Mouse (Mus musculus) heart, embryonic 11.5 days (tissue): Measurements from ENCODE around the gene Hip1r. TPM values are rescaled to one million over a fixed set of nuclear protein-coding genes. Genes with fewer than 3 reads are reported as not detected.

Experiments
- ATAC-seq: fragments of 200-750 bp; cut with Nextera tagmentation; replicated peaks from 2 replicates; pipeline ENCODE4 v1.8.0; 2017; ENCODE audit warnings: moderate library complexity; ENCODE audit not compliant: insufficient number of reproducible peaks, low FRiP score, low TSS enrichment
- H3K27ac ChIP-seq: fragments of 300-500 bp; sonication (generic); 2 replicates; pipeline ENCODE4 v1.5.1; 2014; ENCODE audit warnings: mild to moderate bottlenecking, low read depth, low read length
- H3K27me3 ChIP-seq: fragments of 300-500 bp; sonication (generic); 2 replicates; pipeline ENCODE4 v1.6.1; 2014; ENCODE audit warnings: mild to moderate bottlenecking, low read length, mixed read lengths; ENCODE audit not compliant: control insufficient read depth, insufficient read depth
- H3K36me3 ChIP-seq: fragments of 300-500 bp; sonication (generic); 2 replicates; pipeline ENCODE4 v1.6.1; 2014; ENCODE audit warnings: mild to moderate bottlenecking, low read length, moderate library complexity, mixed read lengths; ENCODE audit not compliant: control insufficient read depth, insufficient read depth
- H3K4me1 ChIP-seq: fragments of 300-500 bp; sonication (generic); 2 replicates; pipeline ENCODE4 v1.6.1; 2014; ENCODE audit warnings: low read length; ENCODE audit not compliant: control insufficient read depth, insufficient read depth
- H3K4me2 ChIP-seq: fragments of 300-500 bp; sonication (generic); 2 replicates; pipeline ENCODE4 v1.6.1; 2014; ENCODE audit warnings: mild to moderate bottlenecking, moderate library complexity
- H3K4me3 ChIP-seq: fragments of 300-500 bp; sonication (generic); 2 replicates; pipeline ENCODE4 v1.5.1; 2014; ENCODE audit warnings: low read depth, low read length
- H3K9ac ChIP-seq: fragments of 300-500 bp; sonication (generic); 2 replicates; pipeline ENCODE4 v1.6.1; 2014; ENCODE audit warnings: mild to moderate bottlenecking, low read depth, low read length, moderate library complexity
- H3K9me3 ChIP-seq: fragments of 300-500 bp; sonication (generic); replicated peaks from 2 replicates; pipeline ENCODE4 v1.6.1; 2016; ENCODE audit warnings: low read length; ENCODE audit not compliant: control insufficient read depth
- WGBS: fragments of 180-500 bp; shearing (Covaris S2); extraction: QIAGEN DNeasy Blood & Tissue Kit; methylation state at CpG from one replicate; pipeline ENCODE4 v1.1.7; 2014; ENCODE audit not compliant: insufficient replicate concordance; 5-methylcytosine and 5-hydroxymethylcytosine counted together
- polyA plus RNA-seq: library from polyadenylated mRNA; unstranded; fragments of >200 nt; fragmentation: Nextera tagmentation; extraction: Ambion mirVana; gene quantifications from 2 replicates; pipeline ENCODE4 v1.2.1, GENCODE M21; 2014

The Hip1r gene
- polyA plus RNA-seq, 1 experiment from 2014 or later, result 2.7 TPM

DNA sequence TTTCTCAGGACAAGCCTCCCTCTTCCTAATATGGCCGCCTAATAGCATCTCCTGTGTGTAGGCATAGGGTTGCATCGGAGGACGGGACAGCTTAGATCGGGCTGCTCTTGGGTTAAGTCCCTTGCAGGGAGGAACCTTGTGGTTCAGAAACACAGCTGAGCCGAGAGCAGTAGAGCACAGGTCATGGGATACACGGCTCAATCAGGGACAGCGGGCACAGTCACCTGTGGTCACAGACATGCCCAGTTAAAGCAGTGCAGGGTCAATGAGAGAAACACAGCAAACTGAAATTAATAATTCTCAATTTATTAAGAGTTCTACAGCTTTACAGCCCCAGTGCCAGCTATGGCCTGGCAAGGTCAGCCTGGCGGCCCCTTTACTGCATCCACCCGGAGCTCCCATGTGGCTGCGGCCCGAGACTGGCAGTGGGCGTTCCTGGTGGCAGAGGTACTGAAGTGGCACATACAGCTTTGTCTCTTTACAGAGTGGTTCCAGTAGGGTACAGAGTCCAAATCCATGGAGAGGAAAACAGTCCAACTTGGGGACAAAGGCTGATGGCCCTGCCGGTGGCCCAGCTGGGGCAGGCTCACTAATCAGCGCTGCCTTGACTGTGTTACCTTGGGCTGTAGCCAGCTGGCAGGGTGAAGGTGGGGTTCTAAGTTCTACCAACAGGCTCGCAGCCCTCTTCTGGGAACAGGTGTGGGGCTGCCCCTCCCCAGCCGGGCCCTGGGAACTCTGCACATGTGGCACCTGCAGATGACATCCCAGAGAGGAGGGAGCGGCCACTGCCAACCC, 31.1 kb downstream of the Hip1r start:
- Histone ChIP-seq H3K27me3 (no peaks in the 10 kb centered on the region), H3K9ac (no peak overlapping the region), H3K4me1 (peaks cover 9% of the 10 kb centered on the region), H3K36me3 (peaks cover 28% of the 10 kb centered on the region), H3K4me2 (no peak overlapping the region), H3K27ac (no peak overlapping the region), H3K4me3 (no peak overlapping the region), H3K9me3 (no peaks in the 10 kb centered on the region)
- no peak for ATAC-seq
- WGBS, result 90% methylated on average over 17 of the region's 17 CpGs

DNA sequence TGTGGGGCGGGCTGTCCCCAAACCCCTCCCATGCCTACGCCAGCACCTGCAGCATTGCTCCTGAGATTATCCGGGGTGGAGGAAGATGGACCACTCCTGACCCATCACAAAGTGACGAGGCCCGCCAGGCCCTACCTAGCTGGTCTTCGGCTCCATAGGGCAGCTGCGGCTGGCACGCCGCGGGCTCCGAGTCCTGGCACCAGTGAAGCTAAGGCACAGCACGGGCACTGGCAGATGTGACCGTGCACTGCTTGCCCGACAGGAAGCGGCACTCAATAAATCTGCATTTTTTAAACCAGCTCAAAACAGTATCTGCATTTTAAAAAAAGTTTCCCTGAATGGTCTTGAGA, 31.7 kb downstream of the Hip1r start:
- Histone ChIP-seq H3K4me2 (no peak overlapping the region), H3K9ac (no peak overlapping the region), H3K27ac (no peak overlapping the region), H3K9me3 (no peaks in the 10 kb centered on the region), H3K36me3 (peaks cover 28% of the 10 kb centered on the region), H3K4me1 (peaks cover 15% of the 10 kb centered on the region), H3K27me3 (no peaks in the 10 kb centered on the region), H3K4me3 (no peak overlapping the region)
- ATAC-seq, result no peak
- 92% methylated on average over 15 of the region's 15 CpGs for WGBS

DNA sequence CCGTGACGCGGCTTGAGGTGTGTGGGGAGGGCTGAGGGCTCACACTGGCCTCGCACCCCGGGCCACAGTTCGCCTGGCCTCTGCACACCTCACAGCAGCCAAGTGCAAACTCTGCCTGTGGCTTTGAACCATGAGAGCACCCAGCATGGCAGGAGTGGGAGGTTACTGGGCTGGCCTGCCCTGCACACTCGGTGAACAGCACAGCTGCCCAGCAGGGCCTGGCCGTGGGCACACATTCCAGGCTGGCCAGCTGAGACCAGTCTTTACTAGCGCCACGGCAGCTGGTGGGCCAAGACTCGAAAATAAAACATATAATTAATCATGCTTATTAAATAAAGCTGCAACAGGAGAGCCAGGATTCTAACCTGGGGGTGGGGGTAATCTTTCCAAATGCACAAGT, 32.2 kb downstream of the Hip1r start:
- 86% methylated on average over 11 of the region's 11 CpGs for WGBS
- H3K4me3 ChIP-seq, result no peak overlapping the region
- H3K4me1 ChIP-seq, result peaks cover 19% of the 10 kb centered on the region
- ATAC-seq, result no peak
- peaks cover 28% of the 10 kb centered on the region for H3K36me3 ChIP-seq
- H3K27me3 ChIP-seq, result no peaks in the 10 kb centered on the region
- H3K9ac ChIP-seq, result no peak overlapping the region
- H3K27ac ChIP-seq, result no peak overlapping the region
- H3K4me2 ChIP-seq, result no peak overlapping the region
- H3K9me3 ChIP-seq, result no peaks in the 10 kb centered on the region

DNA sequence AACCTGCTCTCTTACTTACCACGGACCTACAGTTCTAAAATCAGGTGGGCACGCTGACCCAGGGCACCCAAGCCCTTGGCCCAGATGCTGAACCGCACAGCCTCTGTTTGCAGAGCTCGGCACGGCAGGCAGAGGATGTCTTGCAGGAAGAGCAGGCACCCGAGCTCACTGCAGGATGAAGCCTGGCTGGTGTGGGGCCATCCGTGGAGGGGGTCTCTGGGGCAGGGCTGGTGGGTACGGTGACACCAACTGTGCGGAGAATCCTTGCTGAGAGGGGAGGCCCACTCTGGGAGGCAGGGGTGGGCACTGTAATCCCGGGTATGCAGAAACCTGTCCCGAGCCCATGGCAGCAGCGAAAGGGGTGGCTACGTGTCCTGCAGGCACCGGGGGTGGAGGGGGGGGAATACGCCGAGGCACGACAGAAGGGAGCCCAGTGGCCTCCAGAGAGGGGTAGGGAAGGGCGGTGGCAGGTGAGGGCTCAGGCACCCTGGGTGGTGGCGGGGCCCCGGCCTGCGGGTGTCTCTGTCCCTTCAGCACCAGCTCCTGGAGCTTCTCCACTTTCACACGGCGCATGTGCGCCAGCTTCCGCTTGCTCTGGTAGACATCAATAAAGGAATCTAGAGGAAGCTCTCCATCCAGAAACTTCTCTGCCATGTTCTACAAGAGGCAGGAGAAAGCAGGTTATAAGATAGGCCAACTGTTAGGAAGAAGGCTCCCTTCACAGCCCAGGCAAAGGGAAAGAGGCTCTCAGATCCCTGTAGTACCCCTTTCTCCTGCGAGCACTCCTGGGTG, 32.9 kb downstream of the Hip1r start:
- no peak for ATAC-seq

DNA sequence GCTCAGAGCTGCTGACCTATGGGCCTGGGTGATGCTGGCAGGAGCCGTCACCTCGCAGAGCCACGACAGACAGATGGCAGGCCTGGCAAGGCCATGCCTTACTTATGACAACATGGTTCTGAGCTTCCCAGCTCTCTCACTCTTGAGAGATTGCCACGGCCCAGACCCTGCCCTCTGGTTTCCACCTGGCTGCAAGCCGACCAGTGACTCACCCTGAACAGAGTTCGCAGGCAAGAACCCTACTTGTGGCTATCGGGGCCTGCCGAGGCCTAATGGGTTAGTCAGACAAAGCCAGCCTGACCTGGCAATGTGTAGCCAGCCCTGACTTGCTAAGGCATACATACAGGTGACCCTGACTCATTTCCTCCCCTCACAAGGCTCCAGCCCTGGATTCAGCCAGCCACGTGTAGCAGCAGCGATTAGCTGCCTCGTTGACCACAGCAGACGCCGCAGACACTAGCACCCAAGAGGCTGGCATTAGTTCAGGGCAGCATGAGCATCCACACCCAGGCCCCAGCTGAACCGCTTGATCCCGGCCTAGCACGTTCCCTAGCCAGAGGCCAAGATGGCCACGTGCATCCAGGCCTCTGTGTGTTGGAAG, 33.6 kb downstream of the Hip1r start:
- WGBS, result 87% methylated on average over 17 of the region's 17 CpGs
- H3K27me3 ChIP-seq, result no peaks in the 10 kb centered on the region
- no peak overlapping the region for H3K9ac ChIP-seq
- H3K4me2 ChIP-seq, result no peak overlapping the region
- H3K9me3 ChIP-seq, result no peaks in the 10 kb centered on the region
- H3K4me3 ChIP-seq, result no peak overlapping the region
- no peak for ATAC-seq
- no peak overlapping the region for H3K27ac ChIP-seq
- H3K4me1 ChIP-seq, result peaks cover 30% of the 10 kb centered on the region
- H3K36me3 ChIP-seq, result peaks cover 28% of the 10 kb centered on the region

More for the DNA sequence above, 32.9 kb downstream of the Hip1r start:
- Histone ChIP-seq H3K4me2 (no peak overlapping the region), H3K36me3 (peaks cover 28% of the 10 kb centered on the region), H3K4me3 (no peak overlapping the region), H3K27ac (no peak overlapping the region), H3K9ac (no peak overlapping the region), H3K27me3 (no peaks in the 10 kb centered on the region), H3K4me1 (peaks cover 23% of the 10 kb centered on the region), H3K9me3 (no peaks in the 10 kb centered on the region)
- 89% methylated on average over 26 of the region's 26 CpGs for WGBS

DNA sequence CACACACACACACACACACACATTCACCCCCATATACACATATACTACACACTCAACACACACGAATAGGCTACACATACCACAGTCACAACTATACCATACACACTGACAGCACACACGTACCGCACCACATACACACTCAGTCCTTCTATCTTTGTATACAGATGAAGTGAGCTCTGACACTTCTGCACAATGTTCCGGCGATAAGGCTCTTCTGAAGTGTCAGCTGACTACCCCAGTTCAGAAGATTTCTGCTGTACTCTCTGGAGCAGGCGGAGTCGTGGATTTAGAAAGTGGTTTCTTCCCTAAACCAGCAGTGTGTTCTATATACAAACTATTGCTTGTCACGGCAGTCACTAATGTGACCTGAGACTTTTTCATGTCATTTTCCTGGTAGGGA, 36.6 kb downstream of the Hip1r start:
- Histone ChIP-seq H3K4me2 (peak overlapping the region; percentile 54), H3K4me1 (peaks cover 55% of the 10 kb centered on the region), H3K27ac (peak overlapping the region; percentile 82), H3K36me3 (peaks cover 24% of the 10 kb centered on the region), H3K27me3 (no peaks in the 10 kb centered on the region), H3K9me3 (no peaks in the 10 kb centered on the region), H3K4me3 (no peak overlapping the region), H3K9ac (no peak overlapping the region)
- 0 out of 2 replicates have a peak, but pooled peaks have one; percentile 15 for ATAC-seq
- WGBS, result 48% methylated on average over 8 of the region's 8 CpGs

DNA sequence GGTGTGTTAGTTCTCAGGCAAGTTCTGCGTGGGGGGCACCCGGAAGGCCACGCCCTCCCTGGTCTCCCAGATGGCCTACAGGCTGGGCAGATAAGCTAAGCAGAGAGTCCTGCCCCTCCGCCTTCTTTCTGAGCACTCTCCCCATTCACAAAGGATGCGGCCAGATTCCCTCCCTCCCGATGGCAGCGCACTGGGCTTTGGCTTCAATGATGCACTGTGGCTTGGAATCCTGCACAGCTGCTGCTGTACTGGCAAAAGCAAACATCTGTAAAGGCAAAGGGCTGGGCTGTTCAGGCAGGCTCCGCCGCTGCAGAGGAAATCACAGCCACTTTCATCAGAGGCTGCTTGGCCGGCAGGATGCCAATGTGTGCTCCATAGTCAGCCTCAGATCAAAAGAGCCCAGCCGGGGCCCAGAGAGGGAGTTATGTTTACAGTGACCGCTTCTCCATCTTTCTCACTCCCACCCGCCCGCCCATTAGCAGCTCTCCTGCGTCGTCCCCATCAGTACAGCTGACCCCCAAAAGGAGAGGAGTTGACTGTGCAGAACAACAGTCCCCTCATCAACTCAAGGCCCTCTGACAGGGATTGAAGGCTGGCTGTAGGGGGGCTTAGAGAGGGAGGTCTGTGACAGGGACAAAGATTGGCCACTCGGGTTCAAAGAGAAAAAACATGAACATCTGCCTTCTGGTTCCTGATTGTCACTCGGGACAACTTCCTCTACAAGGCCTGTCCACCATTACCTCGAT, 37.7 kb downstream of the Hip1r start:
- H3K9ac ChIP-seq, result peak overlapping the region; percentile 47; the same call in 1 of the 2 replicates
- H3K27me3 ChIP-seq, result no peaks in the 10 kb centered on the region
- H3K36me3 ChIP-seq, result peaks cover 17% of the 10 kb centered on the region
- peak overlapping the region; percentile 54 for H3K4me2 ChIP-seq
- H3K9me3 ChIP-seq, result no peaks in the 10 kb centered on the region
- H3K4me1 ChIP-seq, result peaks cover 64% of the 10 kb centered on the region
- peak overlapping the region; percentile 82 for H3K27ac ChIP-seq
- 0 out of 2 replicates have a peak overlapping the region, but pooled peaks have one; percentile 6 for H3K4me3 ChIP-seq
- ATAC-seq, result peak; percentile 71
- 5% methylated on average over 19 of the region's 19 CpGs for WGBS

DNA sequence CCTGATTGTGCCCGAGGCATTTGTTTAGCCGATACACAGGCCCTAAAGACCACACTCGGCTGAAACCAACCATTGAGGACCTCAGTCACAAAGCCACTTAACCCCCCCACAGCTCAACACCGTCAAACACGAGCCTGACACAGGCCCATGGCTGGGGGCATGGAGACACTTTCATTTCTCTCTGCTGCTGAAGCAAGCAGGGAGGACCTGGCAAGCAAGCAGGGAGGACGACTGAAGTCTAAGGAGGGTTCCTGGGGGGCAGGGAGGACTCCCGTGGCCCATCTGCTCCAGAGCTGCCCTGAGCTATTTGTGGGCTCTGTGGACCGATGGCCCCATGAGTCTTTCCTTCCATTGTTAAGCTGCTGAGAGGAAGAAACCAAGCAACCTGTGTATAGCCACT, 38.5 kb downstream of the Hip1r start:
- H3K4me2 ChIP-seq, result peak overlapping the region; percentile 54
- WGBS, result 20% methylated on average over 8 of the region's 8 CpGs
- peak overlapping the region; percentile 82 for H3K27ac ChIP-seq
- H3K4me1 ChIP-seq, result peaks cover 73% of the 10 kb centered on the region
- peaks cover 15% of the 10 kb centered on the region for H3K36me3 ChIP-seq
- H3K9me3 ChIP-seq, result no peaks in the 10 kb centered on the region
- peak overlapping the region; percentile 17 for H3K9ac ChIP-seq
- H3K4me3 ChIP-seq, result no peak overlapping the region
- no peaks in the 10 kb centered on the region for H3K27me3 ChIP-seq
- no peak for ATAC-seq
